Mouse (Mus musculus) mouse embryonic stem cell (cell line): ENCODE measurements around the gene Sumf2.
"Not testable (repeated sequence)": the region's sequence is repeated elsewhere in the genome, so short reads cannot be mapped to it uniquely, and the experiment has no call there.

Experiments used
- in situ Hi-C, 2 experiments: fragments of 300-500 bp; cut with MboI; formaldehyde crosslinking; loops; 1 replicate in 1 of 2; 3 replicates in 1 of 2; pipeline ENCODE4 v1.14.3; 2019 to 2020; ENCODE audit warnings: low sequenced_read_pairs in 2 of 2, low pct_unique_long_range_greater_than_20kb in 1 of 2, mixed read lengths in 1 of 2; ENCODE audit not compliant: unreplicated experiment in 1 of 2

Sumf2 gene

DNA sequence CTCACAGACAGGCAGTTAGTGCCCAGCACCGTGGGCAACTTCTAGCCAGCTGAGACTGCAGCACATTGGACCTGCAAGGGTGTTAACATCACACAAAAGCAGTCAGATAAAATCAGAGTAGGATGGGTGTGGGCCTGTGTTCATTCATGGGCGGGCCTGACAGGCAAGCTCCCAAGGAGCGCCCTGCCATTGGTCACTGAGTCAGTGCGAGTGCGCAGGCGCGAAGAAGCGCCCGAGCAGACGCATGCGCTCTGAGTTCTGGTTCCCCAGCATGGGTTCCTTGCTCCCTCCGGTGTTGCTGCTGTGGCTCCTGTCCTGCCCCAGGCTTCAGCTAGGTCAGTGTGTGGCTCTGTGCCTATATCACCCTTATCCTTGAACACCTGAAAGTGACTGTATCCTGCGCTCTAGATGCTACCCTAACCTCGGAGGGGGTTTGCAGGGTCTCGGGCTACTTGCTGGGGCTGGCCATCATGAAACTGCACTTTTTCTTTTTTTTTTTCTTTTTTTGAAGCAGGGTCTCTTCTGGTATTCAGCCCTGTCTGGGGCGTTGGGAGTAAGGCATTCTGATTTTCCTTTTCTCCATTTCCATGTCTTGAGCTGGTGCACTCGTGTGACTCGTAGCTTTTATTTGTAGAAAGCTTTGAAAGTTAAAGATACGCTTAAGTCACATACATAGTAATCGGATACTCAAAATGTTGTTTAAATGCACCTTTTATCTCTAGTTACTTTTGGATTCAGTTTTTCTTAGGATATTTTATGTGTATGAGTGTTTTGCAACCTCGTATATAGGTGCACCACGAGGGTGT, at the start of gene Sumf2:
Sumf2 (plus strand) TSS at position 235 of the 806 bp plus-strand sequence.
- in situ Hi-C loops: no loop called here

DNA sequence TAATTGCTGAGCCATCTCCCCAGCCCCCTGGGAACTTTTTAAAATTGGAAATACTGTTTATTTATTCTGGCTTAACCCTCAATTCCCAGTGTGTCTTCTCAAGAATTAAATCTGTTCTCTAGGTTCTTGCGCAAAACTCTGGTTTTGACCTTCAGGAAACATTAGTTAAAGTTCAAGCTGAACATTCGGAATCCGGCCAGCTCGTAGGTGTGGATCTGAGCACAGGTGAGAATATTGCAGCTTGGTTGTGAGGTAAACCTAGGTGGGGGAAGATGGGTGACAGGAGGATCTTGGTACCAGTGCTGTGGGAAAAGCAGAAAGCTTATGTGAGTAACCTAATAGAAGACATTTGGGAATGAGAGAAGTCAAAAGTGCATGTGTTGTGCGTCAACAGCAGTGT, 1.9 kb upstream of the Sumf2 start:
- in situ Hi-C loops: no loop called here

DNA sequence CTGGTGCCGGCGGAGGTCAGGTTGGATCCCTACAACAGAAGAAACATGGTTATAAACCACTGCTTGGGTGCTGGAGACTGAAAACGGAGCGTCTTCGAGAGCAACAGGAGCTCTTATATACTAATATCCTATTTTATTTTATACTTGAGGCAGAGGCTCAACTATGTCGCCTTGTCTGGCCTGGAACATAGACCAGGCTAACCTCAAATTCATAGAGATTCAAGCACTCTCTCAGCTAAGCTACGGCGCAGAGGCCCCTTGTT, 703 bp downstream of the Sumf2 start:
- in situ Hi-C loops: no loop called here

DNA sequence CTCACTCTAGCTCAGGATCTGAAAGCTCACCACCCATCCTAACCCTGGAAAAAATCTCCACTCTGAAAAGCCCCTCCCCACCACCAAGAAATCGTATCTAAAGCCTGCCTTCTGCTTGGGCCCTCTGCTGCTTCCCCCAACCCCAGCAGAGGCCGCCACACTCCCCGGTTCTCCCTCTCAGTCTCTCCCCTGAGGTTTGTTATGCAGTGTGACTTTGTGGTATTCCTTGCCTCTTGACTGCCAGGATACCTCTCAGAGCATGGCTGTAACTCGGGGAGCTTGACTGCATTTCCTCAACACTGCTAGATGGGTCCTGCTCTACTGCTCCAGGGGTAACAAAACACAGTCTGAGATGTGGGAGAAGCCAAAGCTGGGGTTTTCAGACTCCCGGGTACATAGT, 8.4 kb downstream of the Sumf2 start:
- in situ Hi-C loops: no loop called here

DNA sequence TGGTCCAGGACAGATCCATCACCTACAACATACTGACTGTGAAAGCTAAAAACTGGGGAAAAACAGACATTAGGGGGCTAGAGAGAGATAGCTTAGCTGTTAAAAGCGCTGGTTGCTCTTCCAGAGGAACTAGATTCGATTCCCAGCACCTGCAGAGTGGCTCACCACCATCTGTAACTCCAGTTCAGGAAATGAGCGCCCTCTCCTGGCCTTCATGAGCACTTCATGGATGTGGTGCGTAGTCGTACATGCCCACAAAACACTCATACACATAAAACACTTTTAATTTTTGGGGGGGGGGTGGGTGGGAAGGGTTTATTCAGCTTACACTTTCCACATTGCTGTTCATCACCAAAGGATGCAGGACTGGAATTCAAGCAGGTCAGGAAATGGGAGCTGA, 9.6 kb downstream of the Sumf2 start:
- in situ Hi-C loops: no loop called here

DNA sequence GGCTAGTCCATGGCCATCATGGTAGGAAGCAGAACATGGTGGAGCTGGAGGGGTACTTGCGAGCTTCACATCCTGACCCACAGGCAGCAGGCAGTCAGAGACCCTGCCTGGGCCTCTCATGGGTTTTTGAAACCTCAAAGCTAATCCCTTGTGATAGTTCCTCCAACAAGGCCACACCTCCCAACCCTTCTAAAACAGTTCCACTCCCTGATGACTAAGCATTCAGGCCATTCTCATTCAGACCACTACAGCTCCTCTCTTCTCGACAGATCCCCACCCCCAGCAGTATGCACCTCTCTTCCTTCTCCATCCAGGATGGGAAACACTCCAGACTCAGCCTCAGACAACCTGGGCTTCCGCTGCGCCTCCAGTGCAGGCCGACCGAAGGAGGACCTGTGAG, 15.5 kb downstream of the Sumf2 start:
- in situ Hi-C loops: no loop called here

DNA sequence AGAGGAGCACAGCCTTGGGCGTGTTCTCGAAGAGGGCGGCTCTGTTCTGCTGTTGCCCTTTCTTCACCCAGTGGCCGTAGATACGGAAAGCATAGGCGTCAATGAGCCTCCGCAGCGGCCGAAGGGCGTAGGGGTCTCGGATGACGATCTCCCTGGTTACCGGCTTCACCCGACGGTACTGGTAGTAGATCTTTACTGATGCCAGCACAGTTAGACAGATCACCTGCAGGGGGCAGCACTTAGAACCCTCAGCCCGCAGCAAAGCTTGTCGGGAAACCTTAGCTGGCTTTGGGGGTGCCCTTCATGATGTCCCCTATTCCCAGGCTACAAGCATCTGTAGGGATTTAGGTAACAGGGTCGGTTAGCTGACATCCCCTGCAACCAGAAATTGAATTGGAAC, 17.7 kb downstream of the Sumf2 start:
- in situ Hi-C loops: no loop called here

DNA sequence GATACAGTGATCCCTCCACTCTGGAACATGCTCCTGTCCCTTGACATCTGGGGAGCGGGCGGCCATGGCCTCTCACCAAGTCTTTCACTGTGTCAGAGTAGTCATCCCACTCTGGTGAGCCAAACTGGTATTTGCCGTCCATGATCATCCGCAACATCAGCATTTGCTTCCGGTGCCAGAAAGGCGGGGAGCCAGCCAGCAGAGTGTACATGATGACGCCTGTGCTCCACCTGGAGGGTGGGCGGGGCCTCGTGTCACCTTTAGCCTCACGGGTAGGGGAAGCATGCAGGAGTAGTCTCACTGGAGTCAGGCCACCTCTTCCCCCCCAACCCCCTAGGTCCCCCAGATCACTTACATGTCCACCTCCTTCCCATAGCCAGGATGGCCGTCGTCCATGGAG, 19.1 kb downstream of the Sumf2 start:
- in situ Hi-C loops: no loop called here

DNA sequence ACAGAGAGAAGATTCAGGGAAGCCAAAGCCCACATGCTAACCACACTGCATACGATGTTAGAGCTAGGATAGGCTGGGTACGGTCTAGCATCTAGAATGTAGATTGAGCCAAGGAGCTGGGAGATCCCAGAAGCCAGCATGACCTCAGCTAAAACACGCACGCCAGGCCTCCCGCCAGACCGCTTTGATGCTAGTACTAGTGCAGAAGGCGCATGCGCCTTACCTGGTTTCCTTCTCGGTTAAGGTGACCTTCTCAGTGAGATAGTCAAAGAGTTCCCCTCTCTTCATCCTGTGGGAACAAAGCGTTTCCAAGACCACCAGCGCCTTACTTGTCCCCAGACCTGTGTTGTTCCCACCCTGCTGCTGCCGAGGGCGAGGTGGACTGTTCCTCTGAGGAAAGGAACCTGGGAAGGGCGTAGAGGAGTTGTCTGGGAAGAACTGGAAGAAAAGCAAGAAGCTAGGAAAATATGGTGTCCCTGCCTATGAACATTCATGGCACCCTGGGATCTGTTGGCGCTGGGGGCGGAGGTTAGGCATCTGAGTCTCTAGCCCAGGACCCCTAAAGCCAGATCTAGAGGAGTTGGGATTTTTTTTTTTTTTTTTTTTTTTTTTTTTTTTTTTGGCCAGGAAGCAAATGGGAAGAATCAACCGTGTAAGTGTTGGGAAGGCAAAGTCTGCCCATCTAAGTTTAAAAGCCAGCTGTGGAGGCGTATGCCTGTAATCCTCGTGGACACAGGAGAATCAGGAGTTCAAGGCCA, 22.6 kb downstream of the Sumf2 start:
- in situ Hi-C loops: no loop called here

DNA sequence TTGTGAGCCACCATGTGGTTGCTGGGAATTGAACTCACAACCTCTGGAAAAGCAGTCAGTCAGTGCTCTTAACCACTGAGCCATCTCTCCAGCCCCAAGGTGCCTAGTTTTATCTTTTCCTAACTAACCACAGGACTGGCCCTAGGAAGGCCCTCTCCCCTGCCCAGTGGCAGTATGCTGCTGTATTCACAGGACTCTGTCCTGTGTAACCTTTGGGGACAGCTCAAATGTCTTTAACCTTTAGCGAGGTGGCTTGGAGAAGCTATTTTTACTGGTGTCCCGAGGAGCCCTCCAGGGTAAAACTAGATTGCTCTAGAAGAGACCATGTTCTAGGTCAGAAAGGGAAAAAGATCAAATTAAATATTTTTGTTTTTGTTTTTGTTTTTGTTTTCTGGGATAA, 24.5 kb downstream of the Sumf2 start:
- in situ Hi-C loops: no loop called here

DNA sequence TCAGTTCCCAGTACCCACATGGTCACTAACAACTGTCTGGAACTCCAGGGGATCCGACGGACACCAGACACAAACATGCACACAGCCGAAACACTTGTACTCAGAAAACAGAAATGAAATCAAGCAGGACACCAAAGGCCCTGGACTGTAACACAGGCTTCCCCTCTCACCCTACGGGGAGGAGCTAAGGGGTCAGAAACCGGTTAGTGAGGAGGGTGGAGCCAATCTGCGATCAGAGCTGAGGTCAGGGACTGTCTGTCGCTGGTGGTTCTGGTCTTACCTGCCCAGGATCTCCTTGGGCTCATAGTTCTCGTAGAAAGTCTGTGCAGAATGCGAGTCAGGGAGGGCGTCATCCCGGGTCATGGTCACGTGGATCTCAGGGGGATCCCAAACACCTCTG, 27.2 kb downstream of the Sumf2 start:
- in situ Hi-C loops: no loop called here

DNA sequence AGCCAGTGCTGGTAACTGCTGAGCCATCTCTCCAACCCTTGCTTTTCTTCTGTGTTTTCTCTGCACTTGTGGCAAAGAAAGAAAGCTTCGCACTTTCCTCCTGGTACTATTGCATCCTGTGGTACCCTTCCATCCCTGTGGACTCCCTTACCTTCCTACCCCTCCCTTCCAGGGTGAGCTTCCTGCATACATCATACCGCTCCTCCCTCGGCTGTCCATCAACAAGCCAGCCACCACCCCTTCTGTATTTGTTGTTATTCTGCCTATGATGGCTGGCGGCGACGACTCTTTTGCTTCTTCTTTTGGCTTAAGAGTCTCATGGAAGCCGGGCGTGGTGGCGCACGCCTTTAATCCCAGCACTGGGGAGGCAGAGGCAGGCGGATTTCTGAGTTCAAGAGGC, 28.3 kb downstream of the Sumf2 start:
- in situ Hi-C loops: no loop called here

DNA sequence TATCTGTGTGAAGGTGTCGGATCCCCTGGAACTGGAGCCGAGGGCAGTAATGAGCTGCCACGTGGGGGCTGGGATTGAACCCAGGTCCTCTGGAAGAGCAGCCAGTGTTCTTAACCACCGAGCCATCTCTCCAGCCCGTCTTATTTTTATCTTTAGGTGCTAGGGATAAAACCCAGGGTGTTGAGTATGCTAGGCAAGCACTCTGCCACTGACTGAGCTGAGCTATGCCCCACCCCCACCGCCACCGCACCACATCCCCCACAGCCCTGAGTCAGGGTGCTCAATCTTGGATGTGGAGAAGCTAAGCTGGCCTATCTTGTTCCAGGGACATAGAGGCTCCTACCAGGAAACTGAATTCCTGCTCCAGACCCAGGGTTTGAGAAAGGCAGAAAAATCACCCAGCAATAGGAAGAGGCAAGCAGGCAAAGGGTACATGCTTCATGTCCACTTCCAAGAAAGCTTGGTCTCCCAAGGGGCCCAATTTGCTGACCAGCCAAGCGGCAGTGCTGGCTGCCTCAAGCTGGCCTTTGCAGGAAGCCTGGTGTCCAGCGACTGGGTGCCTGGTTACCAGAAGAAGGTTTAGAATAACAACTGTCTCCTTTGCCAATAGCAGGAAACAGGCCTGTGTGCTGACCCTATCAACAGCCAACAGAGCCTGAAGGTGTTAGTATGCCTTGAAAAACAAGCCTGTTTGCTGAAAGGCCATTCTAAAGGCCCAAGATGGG, 31.1 kb downstream of the Sumf2 start:
- in situ Hi-C loops: no loop called here

DNA sequence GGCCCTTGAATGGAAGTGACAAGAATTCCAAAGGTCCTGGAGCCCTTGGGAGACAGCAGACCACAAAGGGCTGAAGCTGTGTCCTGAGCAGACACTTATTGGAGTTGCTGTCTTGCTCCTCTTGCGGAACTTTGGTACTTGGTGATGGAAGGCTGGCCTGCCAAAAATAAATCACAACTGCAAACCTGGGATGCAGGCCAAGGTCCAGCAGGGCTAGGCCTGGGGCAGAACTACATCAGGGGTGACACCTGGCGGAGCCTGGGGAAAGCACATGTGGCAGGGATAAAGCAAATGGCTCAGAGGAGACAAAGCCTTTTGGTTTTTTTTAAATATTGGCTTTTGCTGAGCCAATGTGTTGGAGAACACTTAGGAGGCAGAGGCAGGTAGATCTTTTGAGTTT, 32.2 kb downstream of the Sumf2 start:
- in situ Hi-C loops: no loop called here

DNA sequence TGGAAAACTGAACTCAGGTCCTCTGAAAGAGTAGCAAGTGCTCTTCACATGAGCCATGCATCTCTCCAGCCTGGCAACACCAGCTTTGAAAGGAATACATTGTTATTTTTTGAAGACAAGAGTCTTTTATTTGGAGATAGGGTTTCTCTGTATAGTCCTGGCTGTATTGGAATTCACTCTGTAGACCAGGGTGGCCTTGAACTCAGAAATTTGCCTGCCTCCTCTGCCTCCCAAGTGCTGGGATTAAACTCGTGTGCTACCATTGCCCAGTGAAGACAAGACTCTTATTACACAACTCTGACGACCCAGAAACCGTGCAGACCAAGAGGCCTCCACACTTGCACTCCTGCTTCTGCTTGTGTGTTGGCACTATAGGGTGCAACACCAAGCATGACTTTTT, 33.1 kb downstream of the Sumf2 start:
- in situ Hi-C loops: no loop called here

DNA sequence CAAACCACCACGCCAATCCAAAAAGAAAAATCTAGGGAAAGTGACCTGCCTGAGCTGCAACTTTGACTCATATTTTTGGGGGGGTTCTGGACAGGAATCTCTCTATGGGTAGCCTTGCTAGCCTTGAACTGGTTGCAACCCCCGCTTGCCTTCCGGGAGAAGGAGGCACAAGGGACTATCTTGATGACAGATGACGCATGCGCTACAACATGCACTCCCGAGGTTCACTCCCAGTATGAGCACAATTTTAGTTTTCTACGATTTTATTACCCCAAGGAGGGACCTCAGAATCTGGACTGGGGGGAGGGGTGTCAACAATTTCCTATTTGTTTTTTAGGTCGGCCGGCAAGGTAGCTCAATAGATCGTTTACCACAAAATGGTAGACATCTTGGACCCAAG, 39.5 kb downstream of the Sumf2 start:
- in situ Hi-C loops: no loop called here

DNA sequence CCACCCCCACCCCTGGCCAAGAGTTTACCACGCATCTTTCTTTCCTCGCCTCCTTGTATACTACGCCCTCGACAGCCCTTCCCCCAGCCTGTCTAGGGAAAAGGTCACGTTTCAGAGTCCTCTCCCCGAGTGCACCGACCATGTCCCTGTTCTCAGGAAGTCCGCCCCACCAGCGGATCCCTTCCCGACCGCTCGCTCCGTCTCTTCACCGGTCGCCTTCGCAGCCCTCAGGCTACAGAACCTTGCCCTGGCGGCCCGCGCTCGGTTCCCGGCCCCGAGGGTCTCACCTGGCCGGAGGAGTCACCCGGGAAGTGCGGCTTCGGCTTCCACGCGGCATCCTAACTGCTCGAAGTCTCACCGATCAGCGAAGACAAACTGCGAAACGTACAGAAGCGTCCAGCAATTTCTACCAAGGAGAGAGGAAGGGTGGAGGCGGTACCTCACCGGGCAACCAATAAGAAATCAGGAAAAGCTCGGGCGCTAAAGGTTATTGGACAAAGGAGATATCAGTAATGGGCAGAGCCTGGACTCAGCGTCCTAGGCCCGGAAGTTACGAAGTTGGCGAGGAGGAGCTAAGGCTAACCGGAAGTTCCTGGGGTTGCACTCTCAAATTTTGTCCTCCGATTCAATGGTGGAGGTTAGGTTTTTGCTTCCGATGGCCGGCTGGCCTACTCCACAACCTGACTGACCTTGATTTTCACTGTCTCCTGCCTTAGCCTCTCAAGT, 40.3 kb downstream of the Sumf2 start, which contains the start of gene Chchd2:
Chchd2 (minus strand) TSS at position 560 of the 726 bp plus-strand sequence.
- in situ Hi-C loops: no loop called here

DNA sequence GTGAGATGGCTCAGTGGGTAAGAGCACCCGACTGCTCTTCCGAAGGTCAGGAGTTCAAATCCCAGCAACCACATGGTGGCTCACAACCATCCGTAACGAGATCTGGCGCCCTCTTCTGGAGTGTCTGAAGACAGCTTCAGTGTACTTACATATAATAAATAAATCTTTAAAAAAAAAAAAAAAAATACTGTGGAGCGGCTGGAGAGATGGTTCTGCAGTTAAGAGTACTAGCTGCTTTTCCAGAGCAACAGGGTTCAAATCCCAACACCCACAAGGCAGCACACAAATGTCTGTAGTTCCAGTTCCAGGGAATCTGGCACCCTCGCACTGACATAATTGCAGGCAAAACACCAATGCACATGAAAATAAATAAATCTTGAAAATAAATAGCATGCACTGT, 43.6 kb downstream of the Sumf2 start:
- in situ Hi-C loops: not testable (repeated sequence)
